Mouse (Mus musculus) induced T-regulatory cell, adult 2 months (primary cell): ENCODE data around the gene Hemk1.

Experiments used
- DNase-seq: peaks from one replicate; pipeline ENCODE4 v3.0.0-alpha.2; 2012; ENCODE audit warnings: low read depth

The Hemk1 gene

GRCm38 (mm10) chr9:107343146-107343943 lies 5.2 kb upstream of the Hemk1 start:
- DNase-seq = no peak

DNA sequence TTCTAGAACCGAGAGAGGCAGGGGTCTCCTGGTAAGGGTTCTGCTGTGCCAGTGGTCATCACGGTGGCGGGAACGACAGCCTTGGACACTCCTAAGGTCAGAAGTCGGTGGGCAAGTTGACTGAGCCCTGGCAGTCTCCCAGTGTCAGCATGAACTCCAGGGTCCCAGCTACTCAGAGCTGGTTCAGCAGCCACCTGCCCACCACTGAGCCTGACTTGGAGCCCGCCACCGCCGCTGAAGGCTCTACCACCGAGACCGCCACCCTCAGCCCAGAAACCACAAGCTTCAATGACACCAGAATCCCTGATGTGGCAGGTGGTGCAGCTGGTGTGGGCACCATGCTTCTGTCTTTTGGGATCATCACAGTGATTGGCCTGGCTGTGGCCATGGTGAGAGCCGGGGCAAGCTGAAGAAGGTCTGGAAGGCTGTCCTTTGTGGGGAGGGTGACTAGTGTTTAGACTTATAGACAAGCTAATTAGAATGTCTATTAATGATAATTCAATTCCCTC lies 4.1 kb upstream of the Hemk1 start:
- DNase-seq = no peak

- peak; percentile 42 for DNase-seq
Measured at GRCm38 (mm10) chr9:107340911-107341645, 2.9 kb upstream of the Hemk1 start.

- DNase-seq = peak; percentile 95
Measured at GRCm38 (mm10) chr9:107340267-107340859, 2.2 kb upstream of the Hemk1 start, which contains the start of gene 6430571L13Rik. Gene 6430571L13Rik (plus strand): TSS chr9:107340602.

DNA sequence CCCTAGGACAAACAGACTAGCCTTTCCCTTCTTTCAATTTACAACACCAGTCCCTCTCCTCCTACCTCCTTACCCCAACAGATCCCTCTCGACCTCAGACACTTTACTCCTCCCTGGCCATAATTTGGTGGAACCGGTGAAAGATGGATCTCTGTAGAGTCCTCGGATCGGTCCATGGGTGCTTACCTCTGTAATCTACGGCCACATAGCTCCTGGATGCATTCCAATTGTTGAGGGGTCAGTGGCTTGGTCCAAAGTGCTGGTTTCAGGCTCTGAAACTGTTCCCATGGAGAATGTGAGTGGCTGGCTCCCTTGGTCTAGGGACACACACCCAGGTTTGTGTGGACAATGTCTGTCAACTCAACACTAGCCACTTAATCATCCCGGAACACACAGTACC lies 1.8 kb downstream of the Hemk1 start:
- DNase-seq = no peak

DNA sequence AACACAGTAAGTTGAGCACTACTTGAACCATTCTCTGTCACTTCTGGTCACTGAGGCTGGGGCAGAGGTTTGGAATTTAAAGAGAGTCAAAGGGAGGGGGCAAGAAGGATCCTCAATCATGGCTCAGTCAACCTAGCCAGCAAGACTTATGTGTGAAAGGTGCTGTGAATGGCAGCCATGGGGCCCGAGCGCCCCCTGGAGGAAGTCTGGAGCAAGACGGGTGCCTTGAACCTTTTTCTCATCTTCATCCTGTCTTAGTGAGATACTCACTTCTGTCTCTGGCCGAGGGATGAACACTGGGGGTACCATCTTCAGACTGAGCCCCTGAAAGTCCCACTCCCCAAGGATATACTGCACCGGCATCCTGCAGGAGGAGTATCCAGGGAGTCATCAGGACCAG lies 2.2 kb downstream of the Hemk1 start:
- peak; percentile 93 for DNase-seq

GRCm38 (mm10) chr9:107335046-107335445 lies 3.1 kb downstream of the Hemk1 start:
- peak; percentile 82 for DNase-seq

GRCm38 (mm10) chr9:107334356-107334755 lies 3.8 kb downstream of the Hemk1 start:
- DNase-seq = peak; percentile 89

GRCm38 (mm10) chr9:107333686-107334085 lies 4.5 kb downstream of the Hemk1 start:
- peak; percentile 82 for DNase-seq

DNA sequence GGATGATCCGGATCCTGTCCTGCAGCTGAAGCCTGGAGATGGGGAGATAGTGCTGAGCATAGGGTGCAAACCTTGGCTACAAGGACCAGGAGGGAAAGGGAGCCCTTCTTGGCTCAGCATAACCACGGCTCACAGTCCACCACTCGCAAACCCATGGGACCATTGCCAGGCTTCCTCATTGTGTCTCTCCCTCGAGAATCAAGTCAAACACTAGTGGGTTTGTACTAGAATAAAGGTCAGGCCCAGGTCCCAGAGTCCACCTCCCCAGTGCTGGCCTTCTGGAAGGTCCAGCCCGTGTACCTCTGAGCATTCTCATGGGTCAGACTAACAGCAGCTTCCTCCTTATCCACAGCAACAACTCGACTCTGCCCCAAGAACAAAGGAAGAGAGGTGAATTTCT lies 7.4 kb downstream of the Hemk1 start:
- no peak for DNase-seq

DNA sequence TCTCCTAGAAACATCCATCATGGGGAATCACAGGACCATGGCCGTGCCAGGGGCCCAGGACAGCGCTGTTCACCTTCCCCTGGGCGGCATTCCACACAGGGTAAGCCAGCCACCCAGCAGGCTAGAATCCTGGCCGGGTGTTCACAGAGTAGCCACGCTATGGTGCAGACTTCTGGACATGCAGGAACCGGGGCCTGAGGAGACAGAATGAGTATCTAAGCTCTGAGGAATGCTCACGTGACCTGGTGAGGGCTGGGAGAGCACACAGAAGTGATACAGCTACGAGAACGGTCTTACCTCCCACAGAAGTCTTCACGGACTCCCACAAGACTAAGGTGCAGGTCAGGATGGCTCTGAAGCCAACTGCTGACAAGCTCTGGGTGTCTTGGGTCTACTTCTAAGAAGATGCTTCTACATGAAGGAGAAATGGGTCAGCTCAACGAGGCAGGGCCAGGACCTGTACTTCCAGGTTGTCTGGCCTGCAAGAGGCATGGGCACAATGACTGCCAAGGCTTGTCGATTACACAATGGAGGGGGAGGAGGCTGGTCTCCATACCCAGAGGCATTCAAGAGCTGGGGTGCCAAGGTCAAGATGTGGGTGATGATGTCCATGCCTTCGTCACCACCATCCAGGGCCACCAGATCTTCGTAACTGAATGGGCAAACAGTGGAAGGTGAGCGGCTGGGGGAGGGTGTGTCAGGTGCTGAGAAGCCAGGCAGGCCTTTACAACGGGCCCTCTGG lies 10.1 kb downstream of the Hemk1 start:
- DNase-seq = no peak

DNA sequence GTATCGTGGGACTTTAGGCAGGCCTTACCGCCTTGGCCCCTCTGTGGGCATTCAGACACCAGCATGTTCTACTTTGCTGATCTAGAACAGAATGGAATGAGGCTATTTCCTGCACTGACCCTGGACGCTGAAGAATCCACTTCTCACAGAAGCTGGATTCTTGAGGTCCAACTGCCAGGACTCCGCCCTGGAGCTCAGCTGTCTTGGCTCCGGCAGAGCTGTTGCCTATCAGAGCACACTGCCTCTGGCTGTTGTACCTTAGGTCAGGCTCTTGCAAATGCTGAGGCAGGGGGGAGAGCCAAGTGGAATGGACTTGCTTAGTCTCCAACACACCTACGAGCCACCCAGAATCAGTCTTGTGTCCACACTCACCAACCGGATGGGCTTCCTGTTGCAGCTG lies 12.2 kb downstream of the Hemk1 start:
- no peak for DNase-seq

GRCm38 (mm10) chr9:107324799-107325561 lies 13.2 kb downstream of the Hemk1 start:
- DNase-seq = peak; percentile 52

DNA sequence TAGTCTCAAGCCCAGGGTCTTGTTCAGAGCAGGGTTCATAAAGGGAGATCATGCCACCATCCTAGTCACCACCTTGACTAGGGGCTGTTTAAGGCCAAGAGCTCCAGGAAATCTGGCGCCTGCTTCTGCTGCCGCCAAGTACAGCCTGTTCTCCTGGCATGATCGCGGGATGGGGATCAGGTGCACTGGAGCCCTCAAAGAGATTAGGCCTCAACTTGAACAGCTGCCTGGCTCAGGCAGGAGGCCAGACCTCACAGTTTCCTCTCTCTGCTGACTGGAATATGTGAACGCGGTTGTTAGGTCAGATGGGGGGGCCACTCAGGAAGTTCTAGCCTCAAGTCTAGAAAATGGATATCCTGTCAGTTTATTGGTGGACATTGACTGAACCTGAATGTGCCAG lies 14.6 kb downstream of the Hemk1 start:
- peak; percentile 70 for DNase-seq

- DNase-seq = no peak
Measured at GRCm38 (mm10) chr9:107322461-107323050, 15.6 kb downstream of the Hemk1 start.

GRCm38 (mm10) chr9:107315791-107316190 lies 22.4 kb downstream of the Hemk1 start:
- DNase-seq = no peak

DNA sequence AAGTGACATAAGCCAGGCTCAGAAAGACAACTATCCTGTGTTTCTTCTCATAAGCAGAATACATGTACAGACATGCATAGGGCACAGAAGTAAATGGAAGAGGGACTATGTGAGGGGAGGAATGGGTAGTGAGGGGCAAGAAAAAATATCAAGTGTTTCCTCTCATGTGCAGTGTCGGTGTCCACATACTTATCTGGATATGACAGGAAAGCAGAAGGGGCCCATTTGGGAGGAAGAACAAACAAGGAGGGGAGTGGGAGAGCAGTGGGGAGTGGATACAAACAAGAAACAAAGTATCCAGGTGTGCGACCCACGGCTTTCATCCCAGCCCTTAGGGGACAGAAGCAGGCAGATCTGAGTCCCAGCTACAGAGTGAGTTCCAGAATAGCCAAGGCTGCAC lies 24.2 kb downstream of the Hemk1 start:
- no peak for DNase-seq

- DNase-seq = peak; percentile 97
Measured at GRCm38 (mm10) chr9:107312811-107313584, 25.2 kb downstream of the Hemk1 start.

GRCm38 (mm10) chr9:107309600-107309999 lies 28.6 kb downstream of the Hemk1 start:
- no peak for DNase-seq

- peak; percentile 75 for DNase-seq
Measured at GRCm38 (mm10) chr9:107309171-107309570, 29.0 kb downstream of the Hemk1 start.
